Mouse (Mus musculus): ENCODE results near the gene Rmnd1. TPM values are rescaled to one million over a fixed set of nuclear protein-coding genes. Genes with fewer than 3 reads are reported as not detected.

The Rmnd1 gene
- polyA plus RNA-seq, 1 experiment from 2014 or later = 45.4 TPM

DNA sequence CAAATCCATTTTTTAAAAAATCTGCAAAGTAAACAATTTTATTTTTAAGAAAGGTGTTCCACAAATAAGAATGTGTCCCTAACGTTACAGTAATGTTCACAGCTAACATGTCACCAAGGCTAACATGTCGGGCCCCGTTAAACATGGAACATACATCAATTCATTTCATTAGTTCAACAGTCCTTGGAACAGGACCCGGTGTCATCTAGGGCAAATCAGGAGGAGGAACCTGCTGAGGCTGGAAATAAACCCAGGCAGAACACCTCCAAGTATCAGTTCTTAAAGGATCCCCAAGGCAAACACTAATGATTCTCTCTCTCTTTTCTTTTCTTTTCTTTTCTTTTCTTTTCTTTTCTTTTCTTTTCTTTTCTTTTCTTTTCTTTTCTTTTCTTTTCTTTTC, 57.5 kb downstream of the Rmnd1 start:
- no peaks in the 10 kb centered on the region for H3K9me3 ChIP-seq (replicated peaks)
- H3K4me2 ChIP-seq (replicated peaks) = no peak overlapping the region
- no peak overlapping the region for H3K27ac ChIP-seq
- peaks cover 2% of the 10 kb centered on the region; the same call in 1 of the 2 replicates for H3K4me1 ChIP-seq
- H3K36me3 ChIP-seq = peaks cover 22% of the 10 kb centered on the region
- H3K27me3 ChIP-seq = no peaks in the 10 kb centered on the region
- ATAC-seq (ENCODE audit: low FRiP score) = no peak
- no peak overlapping the region for H3K4me3 ChIP-seq
- WGBS = 90% methylated on average over 4 of the region's 4 CpGs
- H3K9ac ChIP-seq = no peak overlapping the region

DNA sequence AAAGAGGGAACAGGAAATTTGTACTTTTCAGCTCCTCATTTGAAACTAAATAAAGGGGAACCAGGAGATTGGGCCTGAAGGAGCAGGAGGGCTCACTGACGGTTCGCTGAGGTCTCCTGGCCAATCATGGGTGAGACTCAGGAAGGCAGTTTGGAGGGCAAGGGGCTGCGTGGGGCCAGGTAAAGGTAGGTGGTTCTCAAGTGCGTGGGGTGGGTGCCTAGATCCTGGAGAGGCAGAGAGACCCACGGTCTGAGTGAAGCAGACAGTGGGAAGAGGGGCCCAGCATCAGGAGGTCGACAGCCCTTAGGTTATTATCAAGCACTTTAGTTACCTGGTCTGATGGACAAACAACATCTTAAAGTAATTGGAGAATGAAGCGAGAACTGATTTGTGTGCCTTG, 57.9 kb downstream of the Rmnd1 start:
- Histone ChIP-seq H3K9ac (no peak overlapping the region), H3K9me3 (replicated peaks) (no peaks in the 10 kb centered on the region), H3K27ac (no peak overlapping the region), H3K4me3 (no peak overlapping the region), H3K4me2 (replicated peaks) (no peak overlapping the region), H3K36me3 (peaks cover 27% of the 10 kb centered on the region), H3K4me1 (peaks cover 2% of the 10 kb centered on the region; the same call in 1 of the 2 replicates), H3K27me3 (no peaks in the 10 kb centered on the region)
- no peak for ATAC-seq (ENCODE audit: low FRiP score)
- 93% methylated on average over 7 of the region's 7 CpGs for WGBS

DNA sequence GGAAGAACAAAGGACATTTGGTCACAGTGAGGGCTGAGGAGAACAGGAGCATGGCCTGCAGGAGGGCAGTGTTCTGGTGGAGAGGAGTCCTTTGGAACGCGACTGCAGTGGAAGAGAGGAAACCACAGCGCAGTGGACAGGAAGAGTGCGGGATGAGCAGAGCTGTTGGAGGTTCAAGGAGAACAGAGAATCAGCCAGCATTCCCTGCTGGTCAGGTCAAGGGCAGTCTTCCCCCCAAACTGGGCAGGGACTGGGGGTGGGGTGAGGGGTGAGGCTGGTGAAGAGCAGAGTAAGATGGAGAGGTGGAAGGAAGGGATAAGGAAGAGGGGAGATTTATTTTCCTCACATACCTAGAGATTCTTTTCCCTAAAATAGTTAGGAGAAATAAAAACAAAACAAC, 58.6 kb downstream of the Rmnd1 start:
- H3K4me2 ChIP-seq (replicated peaks) = no peak overlapping the region
- no peak overlapping the region for H3K4me3 ChIP-seq
- H3K9me3 ChIP-seq (replicated peaks) = no peaks in the 10 kb centered on the region
- peaks cover 2% of the 10 kb centered on the region; the same call in 1 of the 2 replicates for H3K4me1 ChIP-seq
- H3K9ac ChIP-seq = no peak overlapping the region
- peaks cover 34% of the 10 kb centered on the region for H3K36me3 ChIP-seq
- H3K27me3 ChIP-seq = no peaks in the 10 kb centered on the region
- H3K27ac ChIP-seq = no peak overlapping the region
- no peak for ATAC-seq (ENCODE audit: low FRiP score)
- WGBS = 77% methylated on average over 4 of the region's 4 CpGs

DNA sequence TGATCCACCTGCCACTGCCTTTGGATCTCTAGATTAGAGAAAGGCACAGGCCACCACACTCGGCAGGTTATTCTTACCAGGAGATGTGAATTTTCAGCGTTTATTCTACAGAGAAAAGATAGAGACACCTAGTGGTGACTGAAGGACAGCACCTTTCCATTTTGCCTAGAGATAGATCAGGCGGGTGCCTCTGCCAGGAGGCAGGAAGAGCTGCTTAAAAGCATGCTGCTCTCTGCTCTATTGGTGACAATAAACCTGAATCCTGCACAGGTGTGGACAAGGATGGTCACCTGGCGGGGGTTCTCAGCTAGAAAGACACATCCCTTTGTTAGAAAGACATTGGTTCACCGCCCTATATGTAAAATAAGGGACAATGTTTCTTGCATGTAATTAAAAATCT, 60.2 kb downstream of the Rmnd1 start:
- Histone ChIP-seq H3K4me2 (replicated peaks) (no peak overlapping the region), H3K9me3 (replicated peaks) (no peaks in the 10 kb centered on the region), H3K9ac (no peak overlapping the region), H3K4me3 (no peak overlapping the region), H3K36me3 (peaks cover 48% of the 10 kb centered on the region), H3K27ac (no peak overlapping the region), H3K27me3 (no peaks in the 10 kb centered on the region), H3K4me1 (peaks cover 2% of the 10 kb centered on the region; the same call in 1 of the 2 replicates)
- 53% methylated on average over 5 of the region's 5 CpGs for WGBS
- peak; percentile 44; the same call in 1 of the 2 replicates for ATAC-seq (ENCODE audit: low FRiP score)

DNA sequence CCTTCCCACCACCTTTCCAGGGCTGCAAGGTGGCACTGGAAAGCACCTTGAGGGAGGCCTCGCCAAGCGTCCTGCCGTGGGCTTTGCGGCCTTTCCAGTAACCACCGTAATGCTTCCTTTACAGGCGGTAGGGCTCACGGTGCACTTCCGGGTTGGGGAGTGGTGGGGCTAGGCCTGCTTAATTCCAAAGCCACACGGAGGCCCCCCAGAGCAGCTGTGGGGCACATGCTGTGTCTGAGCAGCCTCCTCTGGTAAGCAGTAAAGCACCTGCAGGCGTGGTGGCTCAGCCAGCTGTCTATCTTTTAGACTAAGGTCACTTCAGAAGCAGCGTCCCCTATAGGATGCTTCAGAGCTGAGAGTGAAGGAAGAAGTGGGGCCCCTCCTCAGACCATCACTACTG, 62.1 kb downstream of the Rmnd1 start:
- Histone ChIP-seq H3K4me2 (replicated peaks) (no peak overlapping the region), H3K27ac (no peak overlapping the region), H3K9ac (no peak overlapping the region), H3K36me3 (peaks cover 54% of the 10 kb centered on the region), H3K27me3 (no peaks in the 10 kb centered on the region), H3K4me1 (no peaks in the 10 kb centered on the region; the same call in 1 of the 2 replicates), H3K9me3 (replicated peaks) (no peaks in the 10 kb centered on the region), H3K4me3 (no peak overlapping the region)
- WGBS = 91% methylated on average over 11 of the region's 11 CpGs
- ATAC-seq (ENCODE audit: low FRiP score) = no peak

DNA sequence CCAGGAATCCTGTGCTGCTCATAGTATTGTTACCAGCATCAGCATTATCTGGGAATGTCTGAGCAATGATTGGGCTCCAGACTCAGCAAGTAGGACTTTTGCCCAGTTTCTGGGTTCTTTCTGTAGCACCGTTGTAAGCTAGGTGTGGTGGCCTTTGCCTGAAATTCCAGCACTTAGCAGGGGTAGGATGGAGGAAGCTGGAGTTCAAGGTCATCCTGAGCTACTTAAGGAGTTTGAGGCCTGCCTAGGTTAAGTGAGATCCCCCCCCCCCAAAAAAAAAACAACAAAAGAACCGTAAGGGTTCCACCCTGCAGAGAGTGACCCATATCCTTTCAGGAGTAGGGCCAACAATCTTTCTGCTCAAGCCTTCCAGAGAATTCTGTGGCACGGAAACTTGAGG, 67.6 kb downstream of the Rmnd1 start:
- H3K4me1 ChIP-seq = no peaks in the 10 kb centered on the region
- 90% methylated on average over 3 of the region's 3 CpGs for WGBS
- ATAC-seq (ENCODE audit: low FRiP score) = no peak

DNA sequence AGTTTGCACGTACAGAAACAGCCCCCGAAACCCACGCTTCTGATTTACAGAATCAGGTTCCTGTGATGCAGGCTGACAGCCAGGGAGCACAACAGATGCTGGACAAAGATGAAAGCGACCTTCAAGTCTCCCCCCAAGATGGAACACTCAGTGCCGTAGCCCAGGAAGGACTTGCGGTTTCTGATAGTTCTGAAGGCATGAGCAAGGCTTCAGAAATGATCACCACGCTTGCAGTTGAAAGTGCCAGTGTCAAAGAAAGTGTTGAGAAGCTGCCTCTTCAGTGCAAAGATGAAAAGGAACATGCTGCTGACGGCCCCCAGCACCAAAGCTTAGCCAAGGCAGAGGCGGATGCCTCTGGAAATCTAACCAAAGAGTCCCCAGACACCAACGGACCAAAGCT, 74.8 kb downstream of the Rmnd1 start:
- H3K27me3 ChIP-seq = no peaks in the 10 kb centered on the region
- H3K4me1 ChIP-seq = no peaks in the 10 kb centered on the region
- no peak overlapping the region for H3K4me3 ChIP-seq
- no peak overlapping the region for H3K27ac ChIP-seq
- peaks cover 29% of the 10 kb centered on the region for H3K36me3 ChIP-seq
- no peak overlapping the region for H3K9ac ChIP-seq
- WGBS = 92% methylated on average over 10 of the region's 10 CpGs
- H3K4me2 ChIP-seq (replicated peaks) = no peak overlapping the region
- peaks cover under 1% of the 10 kb centered on the region for H3K9me3 ChIP-seq (replicated peaks)
- no peak for ATAC-seq (ENCODE audit: low FRiP score)

More for the DNA sequence above, 67.6 kb downstream of the Rmnd1 start:
- Histone ChIP-seq H3K36me3 (peaks cover 35% of the 10 kb centered on the region), H3K9ac (no peak overlapping the region), H3K9me3 (replicated peaks) (peaks cover 8% of the 10 kb centered on the region), H3K4me2 (replicated peaks) (no peak overlapping the region), H3K4me3 (no peak overlapping the region), H3K27me3 (no peaks in the 10 kb centered on the region), H3K27ac (no peak overlapping the region)

DNA sequence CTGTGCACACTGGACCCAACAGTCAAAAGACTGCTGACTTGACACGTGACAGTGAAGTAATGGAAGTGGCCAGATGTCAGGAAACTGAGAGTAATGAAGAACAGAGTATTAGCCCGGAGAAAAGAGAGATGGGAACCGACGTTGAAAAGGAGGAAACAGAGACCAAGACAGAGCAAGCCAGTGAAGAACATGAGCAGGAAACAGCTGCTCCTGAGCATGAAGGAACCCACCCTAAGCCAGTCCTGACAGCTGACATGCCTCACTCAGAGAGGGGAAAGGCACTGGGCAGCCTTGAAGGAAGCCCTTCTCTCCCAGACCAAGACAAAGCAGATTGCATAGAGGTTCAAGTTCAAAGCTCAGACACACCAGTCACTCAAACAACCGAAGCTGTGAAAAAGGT, 75.5 kb downstream of the Rmnd1 start:
- H3K27me3 ChIP-seq = no peaks in the 10 kb centered on the region
- H3K4me3 ChIP-seq = no peak overlapping the region
- no peak for ATAC-seq (ENCODE audit: low FRiP score)
- no peak overlapping the region for H3K4me2 ChIP-seq (replicated peaks)
- H3K9ac ChIP-seq = no peak overlapping the region
- no peaks in the 10 kb centered on the region for H3K4me1 ChIP-seq
- 82% methylated on average over 5 of the region's 5 CpGs for WGBS
- no peak overlapping the region for H3K27ac ChIP-seq
- peaks cover 29% of the 10 kb centered on the region for H3K36me3 ChIP-seq
- H3K9me3 ChIP-seq (replicated peaks) = no peaks in the 10 kb centered on the region

DNA sequence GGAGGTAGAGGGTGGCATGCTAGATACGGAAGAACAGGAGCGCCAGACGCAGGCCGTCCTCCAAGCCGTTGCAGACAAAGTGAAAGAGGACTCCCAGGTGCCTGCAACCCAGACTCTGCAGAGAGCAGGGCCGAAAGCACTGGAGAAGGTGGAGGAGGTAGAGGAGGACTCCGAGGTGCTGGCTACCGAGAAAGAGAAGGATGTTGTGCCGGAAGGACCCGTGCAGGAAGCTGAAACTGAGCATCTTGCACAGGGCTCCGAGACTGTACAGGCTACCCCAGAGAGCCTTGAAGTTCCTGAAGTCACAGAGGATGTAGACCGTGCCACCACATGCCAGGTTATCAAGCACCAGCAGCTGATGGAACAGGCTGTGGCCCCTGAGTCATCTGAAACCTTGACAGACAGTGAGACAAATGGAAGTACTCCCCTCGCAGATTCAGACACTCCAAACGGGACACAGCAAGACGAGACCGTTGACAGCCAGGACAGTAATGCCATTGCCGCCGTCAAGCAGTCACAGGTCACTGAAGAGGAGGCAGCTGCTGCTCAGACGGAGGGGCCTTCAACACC, 76.2 kb downstream of the Rmnd1 start:
- H3K4me1 ChIP-seq = no peaks in the 10 kb centered on the region
- WGBS = 84% methylated on average over 19 of the region's 19 CpGs
- H3K4me3 ChIP-seq = no peak overlapping the region
- H3K4me2 ChIP-seq (replicated peaks) = no peak overlapping the region
- no peaks in the 10 kb centered on the region for H3K27me3 ChIP-seq
- H3K27ac ChIP-seq = no peak overlapping the region
- H3K9me3 ChIP-seq (replicated peaks) = no peaks in the 10 kb centered on the region
- ATAC-seq (ENCODE audit: low FRiP score) = no peak
- H3K36me3 ChIP-seq = peaks cover 29% of the 10 kb centered on the region
- no peak overlapping the region for H3K9ac ChIP-seq

DNA sequence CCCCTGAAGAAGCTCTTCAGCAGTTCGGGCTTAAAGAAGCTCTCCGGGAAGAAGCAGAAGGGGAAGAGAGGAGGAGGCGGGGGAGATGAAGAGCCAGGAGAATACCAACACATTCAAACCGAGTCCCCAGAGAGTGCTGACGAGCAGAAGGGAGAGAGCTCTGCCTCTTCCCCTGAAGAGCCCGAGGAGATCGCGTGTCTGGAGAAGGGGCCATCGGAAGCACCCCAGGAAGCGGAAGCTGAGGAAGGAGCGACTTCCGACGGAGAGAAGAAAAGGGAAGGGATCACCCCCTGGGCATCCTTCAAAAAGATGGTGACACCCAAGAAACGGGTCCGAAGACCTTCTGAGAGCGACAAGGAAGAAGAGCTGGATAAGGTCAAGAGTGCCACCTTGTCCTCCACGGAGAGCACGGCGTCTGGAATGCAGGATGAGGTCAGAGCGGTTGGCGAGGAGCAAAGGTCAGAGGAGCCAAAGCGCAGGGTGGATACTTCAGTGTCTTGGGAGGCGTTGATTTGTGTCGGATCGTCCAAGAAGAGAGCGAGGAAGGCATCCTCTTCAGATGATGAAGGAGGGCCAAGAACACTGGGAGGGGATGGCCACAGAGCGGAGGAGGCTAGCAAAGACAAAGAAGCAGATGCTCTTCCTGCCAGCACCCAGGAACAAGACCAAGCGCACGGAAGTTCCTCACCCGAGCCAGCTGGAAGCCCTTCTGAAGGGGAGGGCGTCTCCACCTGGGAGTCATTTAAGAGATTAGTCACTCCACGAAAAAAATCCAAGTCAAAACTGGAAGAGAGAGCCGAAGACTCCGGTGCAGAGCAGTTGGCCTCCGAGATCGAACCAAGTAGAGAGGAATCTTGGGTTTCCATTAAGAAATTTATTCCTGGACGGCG, 77.6 kb downstream of the Rmnd1 start:
- no peak overlapping the region for H3K4me3 ChIP-seq
- H3K36me3 ChIP-seq = peaks cover 29% of the 10 kb centered on the region
- H3K27ac ChIP-seq = no peak overlapping the region
- H3K27me3 ChIP-seq = no peaks in the 10 kb centered on the region
- H3K9ac ChIP-seq = no peak overlapping the region
- no peak for ATAC-seq (ENCODE audit: low FRiP score)
- 87% methylated on average over 38 of the region's 38 CpGs for WGBS
- H3K4me1 ChIP-seq = no peaks in the 10 kb centered on the region
- no peaks in the 10 kb centered on the region for H3K9me3 ChIP-seq (replicated peaks)
- no peak overlapping the region for H3K4me2 ChIP-seq (replicated peaks)

Measured in hindbrain, embryonic 12.5 days (tissue).